Mouse (Mus musculus) megakaryocyte-erythroid progenitor cell, adult 5-6 weeks (primary cell): ENCODE results near the gene Iqgap2. TPM values are rescaled to one million over a fixed set of nuclear protein-coding genes. Genes with fewer than 3 reads are reported as not detected.

Source experiments
- ATAC-seq: replicated peaks from 2 replicates; pipeline ENCODE4 v1.8.0; 2016; ENCODE audit warnings: mild to moderate bottlenecking, inconsistent platforms; ENCODE audit not compliant: severe bottlenecking, poor library complexity, low FRiP score, low TSS enrichment
- total RNA-seq, 2 experiments: library from RNA; stranded (forward) in 1 of 2; stranded (reverse) in 1 of 2; fragments of 200-1000, 215-1000 nt in 1 of 2; fragments of >200 nt in 1 of 2; fragmentation: Nextera tagmentation in 1 of 2; gene quantifications; 2 replicates each; pipeline ENCODE4 v1.2.3; 2014 to 2017

The Iqgap2 gene
- total RNA-seq, 2 experiments from 2014 or later = 42.7 to 91.1 TPM

DNA sequence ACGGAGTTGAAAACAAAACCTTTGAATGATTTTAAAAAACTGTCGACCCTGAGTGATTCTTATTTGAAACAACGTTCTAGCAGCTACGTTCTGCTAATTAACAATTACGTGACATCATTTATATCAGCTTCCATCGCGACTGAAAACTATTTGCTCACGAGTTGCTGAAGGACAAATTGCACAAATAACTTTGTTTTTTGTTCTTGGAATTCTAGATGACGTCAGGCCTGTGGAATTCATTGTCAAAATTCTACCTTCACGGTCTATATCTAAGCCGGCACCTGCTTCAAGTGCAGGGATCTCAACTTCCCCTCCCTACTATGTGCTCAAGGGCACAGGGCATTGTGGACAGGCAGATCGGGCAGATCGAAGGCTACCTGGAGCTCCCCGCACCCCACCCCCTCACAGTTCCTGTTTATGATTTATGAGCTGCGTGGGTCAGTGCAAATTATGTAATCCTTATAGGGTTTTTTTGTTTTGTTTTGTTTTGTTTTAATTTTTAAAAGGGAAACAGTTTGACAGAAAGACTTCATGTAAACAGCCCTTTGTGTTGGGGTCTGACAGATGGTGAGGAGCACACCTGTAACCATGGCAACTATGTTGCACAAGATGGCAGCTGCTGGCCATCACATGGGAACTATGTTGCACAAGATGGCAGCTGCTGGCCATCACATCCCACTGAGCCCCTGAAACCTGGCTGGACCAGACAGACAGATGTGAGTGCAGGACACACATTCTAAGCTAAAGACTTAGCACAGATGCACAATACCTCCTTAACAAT is 252.2 kb downstream of the Iqgap2 start:
- ATAC-seq = no peak

DNA sequence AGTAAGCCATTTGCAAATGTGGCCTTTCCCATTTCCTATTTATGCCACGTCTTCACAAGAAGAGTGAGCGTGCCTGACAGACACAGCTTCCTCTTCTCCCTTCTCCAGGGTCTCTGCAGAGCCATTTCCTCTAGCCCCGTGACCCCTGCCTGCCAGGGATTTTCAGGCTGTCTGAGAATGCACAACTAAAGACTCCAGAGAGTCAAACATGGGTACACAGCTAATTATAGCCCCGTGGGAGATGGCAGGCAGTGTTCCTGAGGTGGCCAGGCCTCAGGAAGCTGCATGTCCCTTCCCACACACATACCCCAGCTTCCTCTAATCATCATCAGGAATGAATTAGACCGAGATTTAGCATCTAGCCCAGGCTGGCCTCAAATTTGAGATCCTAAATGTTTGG is 252.8 kb downstream of the Iqgap2 start:
- ATAC-seq = no peak

DNA sequence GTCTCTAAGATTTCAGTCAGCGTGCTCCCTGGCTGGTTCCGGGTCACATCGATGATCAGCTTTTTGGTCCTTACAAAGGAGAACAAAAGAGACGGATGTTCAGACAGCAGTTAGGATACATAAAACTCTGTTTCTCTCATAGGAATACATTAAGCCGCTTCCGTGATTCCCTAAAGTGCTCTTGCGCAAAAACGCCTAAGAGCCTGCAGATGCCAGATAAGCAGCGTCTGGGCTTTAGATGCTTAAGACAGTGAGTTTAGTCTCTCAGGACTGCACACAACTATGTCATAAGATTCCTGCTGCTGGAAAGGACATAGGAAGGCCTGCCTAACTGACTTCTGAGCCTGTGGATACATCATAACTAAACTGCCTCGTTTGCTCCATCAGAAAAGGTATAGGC is 254.0 kb downstream of the Iqgap2 start:
- ATAC-seq = no peak

DNA sequence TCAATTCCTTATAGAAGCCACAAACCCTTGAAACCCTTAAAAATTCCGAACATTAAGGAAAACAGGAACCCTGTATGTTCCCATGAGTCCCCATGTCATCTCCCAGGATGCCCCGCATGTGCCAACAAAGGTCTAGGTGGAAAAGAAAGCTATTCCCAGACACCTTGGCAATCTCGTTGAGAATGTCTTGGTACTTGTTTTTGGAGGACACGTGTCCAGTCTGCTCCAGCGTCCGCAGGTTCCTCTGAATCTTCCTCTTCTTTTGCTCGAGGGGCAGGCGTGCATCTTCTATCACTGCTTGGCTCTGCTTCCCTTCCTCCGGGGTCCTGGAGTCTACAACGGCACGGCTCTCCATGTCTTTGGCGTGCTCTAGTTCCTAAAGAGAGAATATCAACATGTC is 256.4 kb downstream of the Iqgap2 start:
- no peak for ATAC-seq

DNA sequence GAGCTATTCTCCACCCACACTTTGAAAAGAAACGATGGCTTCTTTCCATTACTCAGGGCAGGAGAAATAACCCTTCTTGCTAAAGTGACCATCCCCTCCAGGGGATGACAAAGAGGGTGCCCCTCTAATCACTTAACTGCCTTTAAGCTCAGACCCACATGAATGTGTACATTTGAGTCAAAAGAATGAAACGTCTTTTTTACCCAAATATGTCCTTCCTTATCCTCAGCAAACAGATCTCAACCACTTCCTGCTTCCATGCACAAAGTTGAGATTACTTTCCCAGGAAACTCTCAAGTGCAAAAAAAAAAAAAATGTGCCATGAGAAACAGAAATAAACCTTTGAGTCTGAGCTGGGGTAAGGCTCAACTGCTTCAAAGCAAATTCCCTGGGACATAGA is 257.3 kb downstream of the Iqgap2 start:
- peak; percentile 43 for ATAC-seq

DNA sequence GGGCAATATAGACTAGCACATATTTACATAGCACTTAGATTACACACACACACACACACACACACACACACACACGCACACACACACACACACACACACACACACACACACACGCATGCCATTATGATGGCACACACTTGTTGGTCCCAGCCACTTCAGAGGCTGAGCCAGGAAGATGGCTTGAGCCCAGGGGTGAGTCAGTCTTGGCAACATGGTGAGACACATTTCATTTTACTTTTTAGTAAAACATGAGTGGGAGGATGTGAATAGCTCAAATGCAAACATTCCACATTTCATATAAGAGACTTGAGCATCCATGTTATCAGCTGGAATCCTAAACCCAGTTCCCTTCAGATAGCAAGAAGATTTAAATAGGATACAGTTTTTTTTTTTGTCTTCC is 258.3 kb downstream of the Iqgap2 start:
- no peak for ATAC-seq

DNA sequence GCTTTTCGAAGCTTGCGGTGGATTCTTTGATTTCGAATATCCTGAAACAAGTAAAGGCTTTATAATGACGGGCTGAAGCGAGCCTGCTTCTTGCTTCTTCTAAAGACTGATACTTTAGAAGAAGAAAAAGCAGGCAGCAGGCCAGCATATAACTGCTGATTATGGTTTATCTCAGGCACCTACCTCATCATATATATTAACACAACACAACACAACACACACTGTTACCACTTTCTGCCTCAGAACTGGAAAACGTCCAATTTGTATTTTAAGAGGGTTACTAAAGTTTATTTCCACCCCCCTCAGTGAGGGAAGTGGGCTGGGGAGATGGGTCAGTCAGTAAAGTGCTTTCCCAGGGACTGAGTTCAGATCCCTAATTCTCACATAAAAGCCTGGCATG is 259.6 kb downstream of the Iqgap2 start:
- ATAC-seq = no peak

DNA sequence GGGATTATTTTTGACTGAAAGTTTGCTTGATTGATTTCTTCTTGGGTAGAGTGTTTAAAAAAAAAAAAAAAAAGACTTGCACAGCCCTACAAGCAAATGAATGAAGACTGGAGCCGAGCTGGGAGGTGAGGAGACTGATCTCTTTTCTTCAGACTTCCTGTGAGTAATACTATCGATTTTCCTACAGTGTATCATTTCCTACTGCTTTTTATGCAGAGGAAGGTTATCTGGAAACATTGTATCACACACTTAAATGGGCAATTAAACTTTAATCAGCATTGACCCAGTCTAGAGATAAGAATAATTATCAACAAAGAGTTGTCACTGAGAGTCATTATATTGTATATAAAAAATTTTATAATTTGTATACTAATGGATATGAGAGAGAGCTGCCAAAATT is 261.0 kb downstream of the Iqgap2 start:
- no peak for ATAC-seq

DNA sequence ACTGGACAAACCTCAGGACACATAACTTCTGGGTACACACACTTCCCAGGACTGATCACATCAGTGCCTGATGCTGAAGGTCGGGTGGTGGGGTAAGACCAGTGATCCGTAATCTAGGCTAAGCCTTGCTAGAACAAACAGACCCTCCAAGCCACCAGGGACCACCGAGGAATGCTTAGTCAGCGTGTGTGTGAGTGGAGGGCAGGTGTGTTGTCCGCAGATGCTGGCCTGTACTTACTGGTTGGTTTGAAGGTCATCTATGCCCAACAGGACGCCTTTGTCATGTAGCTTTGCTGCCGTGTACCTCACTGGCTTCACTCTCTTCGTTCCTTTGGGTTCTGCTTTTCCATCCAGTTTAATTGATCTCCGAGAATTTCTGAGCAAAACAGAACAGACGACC is 262.0 kb downstream of the Iqgap2 start:
- ATAC-seq = no peak

DNA sequence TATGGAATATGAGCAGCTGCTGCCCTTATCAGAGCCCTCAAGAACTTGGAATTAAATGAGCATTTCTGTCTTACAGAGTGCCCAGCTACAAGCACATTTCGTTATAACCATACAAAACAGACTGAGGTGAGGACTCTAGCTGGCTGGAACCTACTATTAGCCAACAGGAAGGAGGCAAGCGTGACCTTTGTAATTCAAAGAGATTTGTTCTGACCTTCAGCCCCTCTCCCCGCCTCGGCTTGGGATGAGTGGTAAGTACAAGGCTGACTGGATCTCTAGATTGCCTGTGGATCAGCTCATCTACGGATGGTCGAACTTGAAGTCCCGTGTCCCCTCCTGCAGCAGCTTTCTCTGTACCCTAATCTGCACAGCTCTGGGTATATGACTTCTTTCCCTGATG is 265.0 kb downstream of the Iqgap2 start:
- ATAC-seq = no peak

DNA sequence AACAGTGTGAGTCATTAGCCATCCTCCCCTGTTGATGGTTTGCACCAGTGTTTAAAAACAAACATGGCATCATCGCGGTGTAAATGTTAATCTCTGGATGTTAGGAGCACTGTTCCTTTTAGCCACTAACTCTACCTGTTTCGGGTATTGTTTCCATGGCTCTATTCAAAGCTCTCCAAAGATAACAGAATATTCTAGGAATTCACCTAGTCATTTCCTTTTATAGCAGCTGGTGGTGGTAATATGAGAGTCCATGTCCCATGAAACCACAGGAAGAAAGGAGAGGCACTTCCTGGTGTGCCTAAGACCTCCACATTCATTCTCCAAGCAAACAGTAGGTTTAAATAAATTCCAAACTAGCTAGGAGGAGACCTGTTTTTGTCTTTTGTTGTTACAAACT is 268.7 kb downstream of the Iqgap2 start:
- ATAC-seq = no peak

DNA sequence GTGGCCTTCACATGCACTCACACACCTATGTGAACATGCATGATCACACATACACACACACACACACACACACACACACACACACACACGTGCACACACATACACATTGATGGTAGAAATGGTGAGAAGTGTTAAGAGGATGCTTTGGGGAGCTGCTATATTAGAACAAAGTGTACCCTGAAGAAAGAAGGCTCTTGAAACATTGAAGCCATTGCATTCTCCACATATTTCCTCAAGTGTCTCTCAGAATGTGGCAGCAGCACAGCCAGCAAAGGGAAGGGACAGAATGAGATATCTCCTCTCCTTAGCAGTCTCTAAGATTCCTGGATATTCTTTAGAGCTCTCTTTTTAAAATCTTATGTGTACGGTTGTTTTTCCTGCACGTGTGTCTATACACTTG is 270.2 kb downstream of the Iqgap2 start:
- no peak for ATAC-seq

DNA sequence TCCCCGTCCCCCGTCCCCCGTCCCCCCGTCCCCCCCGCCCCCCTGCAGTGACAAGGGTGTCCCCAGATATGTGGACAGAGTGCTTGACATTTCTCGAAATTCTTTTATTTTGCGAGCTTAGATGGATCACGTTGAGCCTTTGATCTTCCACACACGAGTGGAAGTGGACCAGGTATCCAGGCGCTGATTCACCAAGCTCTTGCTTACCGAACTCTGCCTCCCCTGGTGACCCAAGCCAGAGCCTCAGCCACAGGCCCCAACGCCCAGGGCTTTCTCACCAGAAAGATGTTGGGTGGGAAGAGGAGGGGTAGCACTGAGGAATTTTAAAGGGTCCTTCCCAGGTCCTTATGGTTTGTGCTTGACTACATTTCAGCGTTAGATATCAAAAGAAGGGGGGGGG is 272.9 kb downstream of the Iqgap2 start:
- ATAC-seq = no peak

DNA sequence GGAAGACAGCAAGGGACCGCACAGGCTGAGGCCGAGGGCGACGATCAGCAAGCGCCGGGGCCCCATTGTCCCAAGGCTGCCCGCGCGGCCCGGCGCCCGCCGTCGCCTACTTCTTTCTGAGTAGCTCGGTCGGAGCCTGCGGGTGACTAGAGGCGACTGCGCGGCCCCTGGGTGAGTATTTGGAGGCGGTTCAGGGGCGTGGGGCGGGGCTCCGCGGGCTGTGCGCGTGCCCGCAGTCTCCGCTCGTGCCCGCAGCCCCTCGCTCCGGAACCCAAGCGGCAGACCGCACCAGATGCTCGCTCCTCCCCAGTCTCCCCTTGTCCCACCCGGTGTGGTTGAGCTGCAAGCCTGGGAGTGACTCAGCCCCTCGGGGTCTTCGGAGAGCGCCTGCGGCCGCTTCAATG is 273.4 kb downstream of the Iqgap2 start, which contains the start of gene F2r:
Gene F2r (minus strand): TSS at position 179 of the 404 bp plus-strand sequence.
- ATAC-seq = peak; percentile 72

DNA sequence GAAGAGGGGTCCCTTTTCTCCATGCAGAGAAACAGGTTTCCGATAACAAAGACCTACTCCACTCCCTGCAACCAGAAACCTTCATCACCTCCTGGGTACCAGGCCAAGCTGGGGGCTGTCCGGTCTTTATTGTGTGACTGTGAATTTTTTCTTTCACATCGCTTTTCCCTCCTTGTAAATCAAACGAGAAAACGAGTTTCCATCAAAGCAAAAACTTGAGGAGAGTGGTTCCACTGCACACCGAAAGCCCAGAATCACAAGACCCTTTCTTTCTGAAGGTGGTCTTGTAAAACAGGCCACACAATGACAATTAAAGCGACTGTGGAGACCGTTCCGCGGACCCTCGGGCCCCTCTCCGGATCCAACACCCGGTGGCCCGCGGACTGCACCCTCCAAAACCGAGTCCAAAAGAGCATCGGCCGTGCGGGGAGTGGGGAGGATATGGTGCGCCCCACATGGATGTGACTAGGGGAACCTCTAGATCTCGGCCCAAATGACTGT is 274.0 kb downstream of the Iqgap2 start:
- ATAC-seq = no peak

DNA sequence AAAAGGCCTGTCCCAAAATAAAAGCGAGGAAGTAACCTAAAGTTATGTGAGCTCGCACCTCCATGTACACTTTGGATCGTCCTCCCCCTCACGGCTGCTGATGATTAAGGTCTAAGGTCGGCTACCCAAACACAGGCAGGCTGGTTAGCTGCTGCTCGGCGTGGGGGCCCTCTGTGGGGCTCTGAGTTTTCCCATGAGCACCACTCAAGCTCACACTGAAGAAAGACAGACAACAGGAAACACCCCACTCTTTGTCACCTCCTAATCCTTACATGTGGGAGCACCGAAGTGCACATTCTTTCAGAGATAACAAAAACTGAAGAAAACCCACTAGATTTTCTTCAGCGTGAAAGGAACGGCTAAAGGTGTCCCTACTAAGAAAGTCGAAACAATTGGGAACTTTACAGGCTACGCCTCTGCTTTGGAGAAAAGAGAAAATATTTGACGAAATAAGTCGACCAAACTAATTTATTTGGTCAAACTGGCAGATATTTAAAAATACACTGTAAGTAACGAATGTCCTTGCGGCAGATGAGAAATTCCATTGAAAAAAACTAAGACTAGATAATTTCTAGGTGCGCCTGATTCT is 274.5 kb downstream of the Iqgap2 start:
- ATAC-seq = peak; percentile 28

DNA sequence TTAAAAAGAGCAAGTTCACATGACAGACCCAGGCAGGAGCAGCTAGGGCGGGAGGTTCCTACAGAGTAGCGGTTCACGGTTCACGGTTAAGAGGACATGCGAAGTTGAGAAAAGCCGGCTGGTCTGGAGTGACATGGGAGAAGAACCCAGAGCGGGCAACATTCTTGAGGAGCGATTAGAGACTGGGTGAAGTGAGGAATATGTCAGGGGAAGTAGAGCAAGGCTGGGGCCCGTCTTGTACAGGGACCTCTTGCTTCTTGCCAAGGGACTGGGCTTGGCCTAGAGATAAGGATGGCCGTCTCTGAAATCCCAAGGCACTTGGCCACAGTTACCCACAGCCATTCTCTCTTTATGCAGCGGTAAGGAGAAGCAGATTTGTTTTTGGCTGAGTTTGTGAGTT is 275.2 kb downstream of the Iqgap2 start:
- ATAC-seq = peak; percentile 69

DNA sequence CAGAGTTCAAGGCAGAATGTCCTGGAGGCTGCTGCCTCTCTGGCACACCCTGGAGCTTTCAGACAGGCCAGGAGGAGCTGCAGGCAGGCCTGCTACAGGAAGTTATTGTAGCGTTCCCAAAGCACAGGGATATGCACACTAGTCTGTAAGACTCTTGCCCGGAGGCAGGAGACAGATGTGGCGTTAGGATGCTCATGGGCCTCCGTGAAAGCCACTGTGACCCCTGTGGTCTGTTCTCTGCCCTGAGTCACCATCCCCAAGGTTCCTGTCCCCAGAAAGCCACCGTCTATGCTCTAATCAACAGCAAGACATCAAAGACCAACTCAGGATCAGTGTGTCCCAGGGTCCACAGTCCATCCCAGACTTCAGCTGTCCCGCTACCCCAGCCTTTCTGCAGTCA is 277.0 kb downstream of the Iqgap2 start:
- ATAC-seq = no peak

DNA sequence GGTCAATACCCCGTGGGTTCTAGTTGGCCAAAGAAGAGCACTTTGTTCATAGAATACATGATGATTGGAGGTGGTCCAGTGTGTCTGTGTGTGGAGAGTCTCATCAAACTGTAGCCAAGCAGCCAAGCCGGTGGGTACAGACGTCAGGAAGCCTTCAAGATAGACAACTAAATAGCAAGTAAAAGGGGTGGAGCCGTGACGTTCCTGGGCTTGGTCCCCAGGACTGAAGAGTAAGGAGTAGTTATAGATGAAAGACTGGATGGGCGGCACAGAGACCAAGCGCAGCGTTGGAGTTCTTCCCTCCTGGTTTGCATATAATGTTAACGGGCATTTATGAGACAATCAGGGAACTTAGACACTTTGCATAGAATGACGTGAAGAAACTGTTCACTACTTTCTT is 279.5 kb downstream of the Iqgap2 start:
- no peak for ATAC-seq

DNA sequence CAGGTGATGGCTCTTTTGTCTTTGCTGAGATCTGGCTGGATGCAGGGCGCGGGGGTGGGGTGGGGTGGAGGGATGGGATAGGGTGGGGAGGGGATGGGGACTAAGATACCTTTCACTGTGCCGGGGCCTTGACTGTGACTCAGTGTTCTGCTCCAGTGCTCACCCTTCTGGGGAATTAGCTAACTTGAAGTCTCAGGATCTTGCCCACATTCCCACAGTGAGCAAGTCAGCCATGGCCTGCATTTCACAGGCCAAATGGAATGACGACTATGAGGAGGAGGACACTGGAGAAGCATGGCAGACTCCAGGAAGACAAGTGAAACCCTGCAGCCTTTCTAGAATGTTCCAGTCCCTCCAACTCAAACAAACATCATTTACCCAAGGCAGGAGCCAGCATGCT is 280.0 kb downstream of the Iqgap2 start:
- ATAC-seq = no peak
